Mouse (Mus musculus) gastrocnemius, postnatal 36 days (tissue): Measurements from ENCODE around the gene Auts2. TPM values are rescaled to one million over a fixed set of nuclear protein-coding genes. Genes with fewer than 3 reads are reported as not detected.

ENCODE experiments used
- DNase-seq, 2 experiments: peaks; one replicate each; pipeline ENCODE4 v3.0.0; 2022
- intact Hi-C: fragments of 180-260 bp; cut with DNase I; formaldehyde crosslinking; loops from one replicate; pipeline ENCODE4 v1.15.1; 2025
- total RNA-seq, 2 experiments: library from RNA; stranded (reverse); gene quantifications; 2 replicates each; pipeline ENCODE4 v1.2.3; 2021

The Auts2 gene
- total RNA-seq, 2 experiments from 2014 or later: 14.6 to 15.5 TPM

- DNase-seq: no peak
- intact Hi-C loops: no loop called here
Observed at GRCm38 (mm10) chr5:131650381-131650891, 892.7 kb downstream of the Auts2 start.

- peak; percentile 13 to 33 for DNase-seq
- intact Hi-C loops: no loop called here
Observed at GRCm38 (mm10) chr5:131647683-131648119, 895.4 kb downstream of the Auts2 start.

GRCm38 (mm10) chr5:131647104-131647682, 896.0 kb downstream of the Auts2 start:
- intact Hi-C loops: no loop called here
- no peak for DNase-seq

GRCm38 (mm10) chr5:131646192-131646775, 896.9 kb downstream of the Auts2 start:
- no peak for DNase-seq
- intact Hi-C loops: no loop called here

GRCm38 (mm10) chr5:131645341-131646191, 897.6 kb downstream of the Auts2 start:
- intact Hi-C loops: no loop called here
- no peak for DNase-seq

GRCm38 (mm10) chr5:131644331-131644730, 898.8 kb downstream of the Auts2 start:
- intact Hi-C loops: no loop called here
- no peak for DNase-seq

- DNase-seq: no peak
Observed at GRCm38 (mm10) chr5:131643176-131644174, 899.7 kb downstream of the Auts2 start.

GRCm38 (mm10) chr5:131642752-131643151, 900.4 kb downstream of the Auts2 start:
- intact Hi-C loops: no loop called here

More at GRCm38 (mm10) chr5:131643176-131644174, 899.7 kb downstream of the Auts2 start:
- intact Hi-C loops: no loop called here

GRCm38 (mm10) chr5:131636431-131636830, 906.7 kb downstream of the Auts2 start:
- intact Hi-C loops: no loop called here

More at GRCm38 (mm10) chr5:131642752-131643151, 900.4 kb downstream of the Auts2 start:
- DNase-seq: no peak

GRCm38 (mm10) chr5:131634731-131635130, 908.4 kb downstream of the Auts2 start:
- no peak for DNase-seq
- intact Hi-C loops: no loop called here

More at GRCm38 (mm10) chr5:131636431-131636830, 906.7 kb downstream of the Auts2 start:
- no peak for DNase-seq

- intact Hi-C loops: no loop called here
- no peak for DNase-seq
Observed at GRCm38 (mm10) chr5:131631998-131632379, 911.2 kb downstream of the Auts2 start.

- intact Hi-C loops: no loop called here
- DNase-seq: no peak
Observed at GRCm38 (mm10) chr5:131631038-131631997, 911.8 kb downstream of the Auts2 start.

- intact Hi-C loops: no loop called here
- no peak for DNase-seq
Observed at GRCm38 (mm10) chr5:131630577-131630976, 912.6 kb downstream of the Auts2 start.

- DNase-seq: no peak
- intact Hi-C loops: no loop called here
Observed at GRCm38 (mm10) chr5:131616113-131616876, 926.8 kb downstream of the Auts2 start.

GRCm38 (mm10) chr5:131614238-131614637, 928.9 kb downstream of the Auts2 start:
- intact Hi-C loops: no loop called here
- DNase-seq: no peak

GRCm38 (mm10) chr5:131613301-131613700, 929.8 kb downstream of the Auts2 start:
- intact Hi-C loops: no loop called here
- no peak for DNase-seq

GRCm38 (mm10) chr5:131610702-131611101, 932.4 kb downstream of the Auts2 start:
- DNase-seq: no peak
- intact Hi-C loops: no loop called here

GRCm38 (mm10) chr5:131606786-131607185, 936.4 kb downstream of the Auts2 start:
- intact Hi-C loops: no loop called here
- no peak for DNase-seq
